Mouse (Mus musculus): ENCODE results near the gene Kctd20.

GRCm38 (mm10) chr17:28970122-28970521, 18.4 kb downstream of the Kctd20 start:
- TF ChIP-seq CTCF (IDR thresholded peaks at IDR 0.05; ENCODE audit: low read depth, low read length) (no peak), POLR2A (IDR thresholded peaks at IDR 0.05; ENCODE audit: insufficient read depth, low read length) (no peak)

All from ES-Bruce4 (cell line).